Mouse (Mus musculus): ENCODE results near the gene Polr2j.

DNA sequence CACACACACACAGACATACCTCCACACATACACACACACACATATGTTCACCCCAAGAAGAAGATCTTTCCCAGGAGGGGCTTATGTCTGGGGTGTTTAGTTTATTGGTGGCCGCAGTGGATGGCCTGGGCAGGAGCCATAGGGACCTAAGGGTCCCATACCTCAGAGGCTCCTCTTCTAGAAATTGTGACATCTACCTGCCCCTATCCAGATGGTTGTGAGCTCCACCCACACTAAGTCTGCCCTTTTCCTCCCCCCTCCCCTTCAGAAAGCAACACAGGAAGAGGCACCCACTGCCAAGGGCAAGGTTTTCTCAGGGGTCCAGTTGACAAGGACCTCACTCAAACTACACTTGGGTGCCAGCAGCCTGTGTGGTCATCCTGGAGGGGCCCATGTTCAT is 30.5 kb downstream of the Polr2j start:
- no peak for TF ChIP-seq CTCF (IDR thresholded peaks at IDR 0.05; ENCODE audit: low read depth)
- TF ChIP-seq EP300 (optimal IDR thresholded peaks at IDR 0.05) = no peak
